Mouse (Mus musculus): ENCODE data around the gene Gm37240.

DNA sequence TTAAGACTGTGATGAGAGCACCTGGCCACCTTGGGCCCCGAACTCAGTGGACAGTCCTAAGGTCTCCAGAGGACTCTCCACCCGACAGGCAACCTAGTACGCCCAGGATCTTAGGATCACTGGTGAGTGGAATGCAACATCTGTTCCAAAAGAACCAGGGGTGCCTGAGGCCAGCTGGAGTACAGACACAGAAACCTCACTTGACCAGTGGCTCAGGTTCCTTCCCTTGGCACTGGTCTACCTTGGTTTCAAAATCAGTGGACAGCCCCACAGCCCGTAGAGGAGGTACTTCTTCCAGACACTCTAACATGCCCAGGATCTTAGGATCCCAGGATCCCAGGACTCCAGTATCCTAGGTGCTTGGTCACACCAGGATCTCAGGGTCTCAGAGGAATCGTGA lies 632.8 kb downstream of the Gm37240 start:
- TF ChIP-seq HCFC1 (IDR thresholded peaks at IDR 0.05; ENCODE audit: borderline replicate concordance, insufficient read depth, low read length) (no peak), MAFK (IDR thresholded peaks at IDR 0.05; ENCODE audit: insufficient read depth, low read depth, low read length) (no peak), CHD2 (IDR thresholded peaks at IDR 0.05; ENCODE audit: low read depth, low read length) (no peak), ZC3H11A (IDR thresholded peaks at IDR 0.05; ENCODE audit: borderline replicate concordance, low read depth, low read length) (no peak), ZNF384 (IDR thresholded peaks at IDR 0.05; ENCODE audit: low read depth, low read length) (no peak)

Measured in ES-E14 (cell line).